Mouse (Mus musculus): ENCODE results near the gene Vmn1r119. TPM values are rescaled to one million over a fixed set of nuclear protein-coding genes. Genes with fewer than 3 reads are reported as not detected.

Vmn1r119 gene
- not detected for total RNA-seq (2023)

DNA sequence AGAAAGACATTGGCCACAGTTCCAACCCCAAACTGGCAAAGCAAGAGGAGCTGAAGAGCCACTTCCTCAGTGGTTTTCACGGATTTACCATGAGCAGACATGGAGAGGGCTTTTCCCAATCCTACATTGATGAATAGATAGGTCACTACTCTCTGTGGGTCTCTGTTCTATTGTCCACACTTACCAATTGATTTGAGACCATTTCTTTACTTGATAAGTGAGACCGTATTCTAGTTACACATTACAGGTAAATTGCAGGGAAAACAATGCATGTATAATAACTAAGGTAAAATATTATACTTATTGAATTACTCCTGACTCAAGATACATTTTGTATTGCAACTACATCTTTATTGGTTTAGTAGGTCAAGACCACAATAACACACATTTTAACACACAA is at the start of gene Vmn1r119:
TSS of gene Vmn1r119 (minus strand) at position 101 of the 400 bp plus-strand sequence.

GRCm38 (mm10) chr7:21053684-21054083 is 41.4 kb upstream of the Vmn1r119 start, which contains the start of gene Vmn1r120:
Gene Vmn1r120 (minus strand): TSS chr7:21053784.

Other genes starting within 250 kb of the Vmn1r119 start
- gene Vmn1r112, start 241.3 kb downstream of the Vmn1r119 start, total RNA-seq (2023) = not detected
- gene Vmn1r113, start 225.2 kb downstream of the Vmn1r119 start, total RNA-seq (2023) = not detected
- not detected for gene Vmn1r114, start 200.3 kb downstream of the Vmn1r119 start, total RNA-seq (2023)
- not detected for gene Vmn1r115, start 167.5 kb downstream of the Vmn1r119 start, total RNA-seq (2023)
- gene Vmn1r116, start 140.2 kb downstream of the Vmn1r119 start, total RNA-seq (2023) = not detected
- not detected for gene Vmn1r117, start 128.3 kb downstream of the Vmn1r119 start, total RNA-seq (2023)
- not detected for gene Vmn1r118, start 100.1 kb downstream of the Vmn1r119 start, total RNA-seq (2023)
- gene Vmn1r120, start 41.3 kb upstream of the Vmn1r119 start, total RNA-seq (2023) = not detected
- not detected for gene Vmn1r121, start 86.1 kb upstream of the Vmn1r119 start, total RNA-seq (2023)
- gene Vmn1r122, start 121.7 kb upstream of the Vmn1r119 start, total RNA-seq (2023) = not detected
- gene Vmn1r123, start 149.7 kb upstream of the Vmn1r119 start, total RNA-seq (2023) = not detected
- not detected for gene Gm5157, start 178.0 kb upstream of the Vmn1r119 start, total RNA-seq (2023)
- gene Vmn1r124, start 248.2 kb upstream of the Vmn1r119 start, total RNA-seq (2023) = not detected